Mouse (Mus musculus) lung, adult 2 months (tissue): ENCODE data around the gene Fam166a. TPM values are rescaled to one million over a fixed set of nuclear protein-coding genes. Genes with fewer than 3 reads are reported as not detected.
A peak's percentile ranks its signal among the peaks of the same experiment; 100 is the strongest.

Experiments
- DNase-seq: peaks from one replicate; pipeline ENCODE4 v3.0.0; 2022
- H3K4me1 ChIP-seq: fragments of 200-500 bp; 2 replicates; pipeline ENCODE4 v1.6.1; 2011; ENCODE audit warnings: low read length; ENCODE audit not compliant: control insufficient read depth, insufficient read depth
- H3K4me3 ChIP-seq: fragments of 200-500 bp; replicated peaks from 2 replicates; pipeline ENCODE3; 2011; ENCODE audit warnings: low read depth, mild to moderate bottlenecking, control low read depth, low read length; ENCODE audit errors: extremely low read depth
- CTCF ChIP-seq: fragments of 200-500 bp; IDR thresholded peaks from 2 replicates; pipeline ENCODE4 v1.5.1; 2011; ENCODE audit warnings: mild to moderate bottlenecking, low read length, control low read depth; ENCODE audit not compliant: insufficient read depth
- POLR2A ChIP-seq: fragments of 200-500 bp; IDR thresholded peaks from 2 replicates; pipeline ENCODE4 v1.6.1; 2011; ENCODE audit warnings: low read depth, mild to moderate bottlenecking, control low read depth, low read length, borderline replicate concordance; ENCODE audit errors: extremely low read depth
- WGBS: fragments of 180-500 bp; shearing (Covaris S2); methylation state at CpG from one replicate; pipeline ENCODE4 v1.1.7; 2018; 5-methylcytosine and 5-hydroxymethylcytosine counted together
- polyA plus RNA-seq: library from polyadenylated mRNA; depleted of rRNA; stranded (reverse); fragments of >200 nt; gene quantifications from 2 replicates; pipeline ENCODE4 v1.2.3, GENCODE M21; 2012; rRNA removed

Fam166a gene
- polyA plus RNA-seq, 1 experiment = 0.17 TPM

DNA sequence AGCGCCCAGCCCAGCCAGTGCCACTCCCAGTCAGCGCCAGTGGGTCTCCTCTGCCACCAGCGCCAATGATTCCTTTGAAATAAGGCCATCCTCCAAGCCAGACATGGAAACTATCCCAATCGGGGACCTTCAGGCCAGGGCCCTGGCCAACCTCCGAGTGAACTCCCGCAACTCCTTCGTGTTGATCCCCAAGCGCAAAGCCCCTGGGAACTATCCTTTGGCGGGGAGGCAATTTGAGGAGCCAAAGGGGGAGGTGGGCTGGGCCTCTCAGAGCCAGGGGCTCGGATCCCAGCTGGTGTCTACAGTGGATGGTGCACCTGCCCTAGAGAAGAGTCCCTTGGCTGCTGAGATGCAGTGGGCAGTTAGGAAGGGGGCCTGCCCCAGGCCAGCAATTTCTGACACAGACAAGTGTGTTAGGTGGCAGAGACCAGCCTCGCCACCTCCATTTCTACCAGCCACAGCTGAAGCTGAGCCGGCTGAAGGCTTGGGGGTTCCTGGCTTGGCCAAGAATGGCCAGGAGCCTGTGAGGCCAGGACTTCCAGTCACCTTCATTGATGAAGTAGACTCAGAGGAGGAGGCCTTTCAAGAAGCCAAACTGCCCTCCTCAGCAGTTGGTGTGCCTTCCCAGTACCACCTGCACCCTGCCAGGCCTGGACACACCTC, 45.2 kb downstream of the Fam166a start:
- peaks cover 10% of the 10 kb centered on the region for H3K4me1 ChIP-seq
- H3K4me3 ChIP-seq = peak overlapping the region; percentile 66
- 38% methylated on average over 12 of the region's 12 CpGs for WGBS
- no peak for DNase-seq
- TF ChIP-seq POLR2A (no peak), CTCF (no peak)

DNA sequence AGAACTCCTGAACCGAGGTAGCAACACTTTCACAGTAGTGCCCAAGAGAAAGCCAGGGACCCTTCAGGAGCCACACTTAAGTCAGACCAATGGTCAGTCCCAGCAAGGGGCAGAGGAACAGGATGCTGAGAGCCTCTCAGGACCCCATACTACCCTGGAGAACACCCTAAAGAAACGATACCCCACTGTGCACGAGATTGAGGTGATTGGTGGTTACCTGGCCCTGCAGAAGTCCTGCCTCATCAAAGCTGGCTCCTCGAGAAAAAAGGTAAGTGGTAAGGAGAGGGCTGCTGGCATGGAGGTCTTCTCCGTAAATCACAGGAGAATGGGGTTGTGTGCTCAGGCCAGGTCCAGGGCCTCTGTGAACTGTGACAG, 45.7 kb downstream of the Fam166a start:
- no peak for DNase-seq
- Histone ChIP-seq H3K4me3 (no peak overlapping the region), H3K4me1 (peaks cover 10% of the 10 kb centered on the region)
- no peak for TF ChIP-seq CTCF
- TF ChIP-seq POLR2A = no peak
- WGBS = 71% methylated on average over 5 of the region's 5 CpGs

DNA sequence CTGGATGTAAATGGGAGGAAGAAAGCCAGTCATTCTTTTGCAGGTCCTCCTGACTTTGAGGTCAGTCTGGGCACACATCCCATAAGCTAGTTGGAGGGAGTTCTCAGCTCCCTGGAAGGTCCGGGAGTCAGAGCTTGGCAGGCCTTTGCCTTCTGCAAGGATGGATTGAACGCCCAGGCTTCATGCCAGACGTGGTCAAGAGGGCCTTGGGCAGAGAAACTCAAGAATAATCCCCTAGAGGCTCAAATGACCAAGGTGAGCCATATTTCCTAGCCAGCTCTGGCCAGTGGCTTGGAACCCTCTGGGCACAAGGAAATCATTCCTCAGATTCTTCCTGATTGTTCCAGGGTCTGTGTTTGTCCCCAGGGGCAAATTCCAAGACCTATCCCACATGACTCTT, 46.3 kb downstream of the Fam166a start:
- DNase-seq = no peak
- H3K4me1 ChIP-seq = peaks cover 10% of the 10 kb centered on the region
- 44% methylated on average over 3 of the region's 3 CpGs for WGBS
- no peak for TF ChIP-seq CTCF
- no peak for TF ChIP-seq POLR2A
- H3K4me3 ChIP-seq = no peak overlapping the region

DNA sequence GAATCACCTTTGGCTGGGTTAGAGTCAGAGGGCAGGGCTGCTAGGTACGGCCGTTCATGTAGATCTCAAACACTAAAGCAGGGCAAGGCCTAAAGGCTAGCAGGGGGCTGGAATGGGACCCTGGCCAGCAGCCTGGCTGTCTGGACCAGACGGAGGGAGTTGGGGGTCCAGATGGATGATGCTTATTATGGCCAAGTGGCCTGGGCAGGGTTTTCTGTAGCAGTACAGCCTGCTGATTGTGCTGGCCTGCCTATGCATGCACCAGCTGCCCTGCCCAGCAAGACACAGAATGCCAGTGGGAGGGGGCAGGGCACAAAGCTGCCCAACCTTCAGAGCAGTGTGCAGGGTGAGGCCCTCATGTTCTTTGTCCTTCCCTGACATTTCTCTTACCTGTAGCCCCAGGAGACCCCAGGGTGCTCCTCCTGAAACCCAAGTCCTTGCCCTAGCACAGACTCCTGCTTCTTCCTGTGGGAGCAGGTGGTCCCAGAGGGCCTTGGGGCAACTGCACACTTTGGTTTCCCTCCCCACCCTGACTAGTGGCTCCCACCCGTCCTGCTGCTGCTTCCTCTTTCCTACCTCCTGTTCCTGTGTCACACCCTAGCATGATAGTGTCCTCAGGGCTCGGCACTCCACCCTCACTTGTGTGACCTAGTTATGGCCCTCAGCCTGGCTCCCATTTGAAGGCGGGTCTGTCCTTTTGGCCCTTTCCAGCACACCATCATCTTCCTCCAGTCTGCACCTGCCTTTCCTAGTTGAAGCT, 47.5 kb downstream of the Fam166a start:
- no peak overlapping the region for H3K4me3 ChIP-seq
- WGBS = 51% methylated on average over 6 of the region's 6 CpGs
- TF ChIP-seq CTCF (no peak), POLR2A (no peak)
- DNase-seq = no peak
- H3K4me1 ChIP-seq = peaks cover 10% of the 10 kb centered on the region

DNA sequence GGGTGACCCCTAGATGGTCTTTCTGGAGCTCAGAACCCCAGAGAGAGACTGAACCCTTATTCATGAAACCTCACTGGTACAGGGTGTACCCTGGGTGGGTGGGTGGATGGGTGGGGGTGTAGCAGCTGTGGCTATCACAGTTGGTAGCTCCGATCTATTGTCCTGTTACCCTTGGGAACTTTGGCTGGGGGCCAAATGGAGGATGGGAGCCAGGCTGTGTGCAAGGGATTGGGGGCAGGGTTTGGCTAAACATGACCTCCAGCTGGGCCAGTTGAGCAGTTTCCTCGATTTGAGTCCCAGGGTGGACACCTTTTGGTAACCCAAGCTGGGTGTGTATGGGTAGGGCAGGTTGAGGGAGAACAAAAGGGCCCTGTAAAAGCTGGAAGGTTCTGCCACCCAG, 48.2 kb downstream of the Fam166a start:
- no peak for DNase-seq
- 20% methylated on average over 2 of the region's 2 CpGs for WGBS

DNA sequence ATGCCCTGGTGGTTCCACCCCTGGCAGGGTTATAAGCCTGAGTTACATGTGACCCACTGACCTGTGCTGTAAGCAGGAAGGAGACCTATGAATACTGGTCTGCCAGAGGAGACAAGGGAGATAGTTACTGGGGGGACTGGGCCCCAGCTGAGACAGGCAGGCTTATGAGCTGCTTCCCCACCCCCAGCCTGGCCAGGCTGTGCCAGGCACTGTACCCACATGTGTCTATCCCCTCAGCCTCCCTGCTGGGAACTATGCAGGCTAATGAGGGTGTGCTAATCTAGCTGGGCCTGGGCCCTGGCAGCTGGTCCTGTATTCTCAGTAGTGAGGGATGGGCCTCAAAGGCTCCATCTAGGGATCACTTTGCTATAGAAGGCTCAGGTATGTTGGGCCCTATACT, 48.7 kb downstream of the Fam166a start:
- Histone ChIP-seq H3K4me1 (peaks cover 15% of the 10 kb centered on the region), H3K4me3 (no peak overlapping the region)
- no peak for DNase-seq
- TF ChIP-seq POLR2A (no peak), CTCF (no peak)

More for the DNA sequence above, 48.2 kb downstream of the Fam166a start:
- TF ChIP-seq CTCF (no peak), POLR2A (no peak)
- Histone ChIP-seq H3K4me1 (peaks cover 15% of the 10 kb centered on the region), H3K4me3 (no peak overlapping the region)

DNA sequence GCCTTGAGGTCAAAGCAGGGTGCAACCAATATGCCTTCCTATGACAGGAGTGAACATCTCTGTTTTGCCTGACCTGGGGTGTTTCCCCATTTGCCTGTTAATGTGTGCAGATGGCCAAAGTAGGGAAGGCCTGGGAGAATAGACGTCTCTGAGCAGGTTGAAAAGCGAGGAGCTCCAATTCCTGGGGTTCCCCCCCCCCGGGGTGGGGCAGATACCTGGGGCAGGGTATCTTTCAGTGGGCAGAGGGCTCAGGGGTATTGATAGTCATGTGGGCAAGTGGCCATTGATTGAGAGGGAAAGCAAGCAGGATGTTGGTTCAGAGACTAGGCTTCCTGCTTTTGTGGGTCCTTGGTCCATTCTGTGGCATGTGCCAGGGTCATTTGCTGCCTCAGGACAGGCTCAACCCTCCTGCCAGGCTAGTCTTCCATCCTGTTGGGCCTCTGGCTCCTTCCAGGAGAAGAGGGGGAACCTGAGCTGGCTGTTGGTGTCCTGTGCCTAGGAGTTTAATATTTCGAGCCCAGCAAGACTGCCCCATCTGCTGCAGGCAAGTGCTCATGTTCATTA, 49.3 kb downstream of the Fam166a start:
- TF ChIP-seq CTCF (no peak), POLR2A (no peak)
- no peak for DNase-seq
- no peak overlapping the region for H3K4me3 ChIP-seq
- WGBS = 78% methylated on average over 4 of the region's 4 CpGs
- peaks cover 16% of the 10 kb centered on the region for H3K4me1 ChIP-seq

Other genes starting within 250 kb of the Fam166a start
- 17.8 and 23.4 TPM in 2 replicates for gene Mrpl41, start 243.6 kb upstream of the Fam166a start, polyA plus RNA-seq
- gene Pnpla7, start 242.7 kb upstream of the Fam166a start, polyA plus RNA-seq = 17.6 and 26.9 TPM in 2 replicates
- gene Nsmf, start 164.4 kb upstream of the Fam166a start, polyA plus RNA-seq = 124 and 135 TPM in 2 replicates
- gene Entpd8, start 138.4 kb upstream of the Fam166a start, polyA plus RNA-seq = 2.0 and 2.6 TPM in 2 replicates
- gene Noxa1, start 123.6 kb upstream of the Fam166a start, polyA plus RNA-seq = 2.1 and 2.4 TPM in 2 replicates
- gene Nrarp, start 38.0 kb upstream of the Fam166a start, polyA plus RNA-seq = 46.0 and 69.2 TPM in 2 replicates
- 52.8 and 54.9 TPM in 2 replicates for gene Tor4a, start 21.9 kb upstream of the Fam166a start, polyA plus RNA-seq
- gene Nelfb, start 7.3 kb upstream of the Fam166a start, polyA plus RNA-seq = 58.0 and 94.5 TPM in 2 replicates
- not detected in 2 replicates for gene Stpg3, start 4.1 kb upstream of the Fam166a start, polyA plus RNA-seq
- 490 and 623 TPM in 2 replicates for gene Tubb4b, start 6.0 kb downstream of the Fam166a start, polyA plus RNA-seq
- gene Slc34a3, start 15.6 kb downstream of the Fam166a start, polyA plus RNA-seq = not detected in 2 replicates
- 0.76 TPM in 1 of 2 replicates, not detected in the other for gene Rnf224, start 18.0 kb downstream of the Fam166a start, polyA plus RNA-seq
- 14.1 and 28.6 TPM in 2 replicates for gene Rnf208, start 23.5 kb downstream of the Fam166a start, polyA plus RNA-seq
- 120 TPM in 1 of 2 replicates, not detected in the other for gene Cysrt1, start 23.7 kb downstream of the Fam166a start, polyA plus RNA-seq
- gene AL732309.1, start 28.1 kb downstream of the Fam166a start, polyA plus RNA-seq = 15.0 and 20.9 TPM in 2 replicates
- gene Tmem203, start 36.7 kb downstream of the Fam166a start, polyA plus RNA-seq = 53.5 and 54.5 TPM in 2 replicates
- 17.4 and 24.3 TPM in 2 replicates for gene Tprn, start 43.9 kb downstream of the Fam166a start, polyA plus RNA-seq
- 41.6 and 49.5 TPM in 2 replicates for gene Ssna1, start 53.7 kb downstream of the Fam166a start, polyA plus RNA-seq
- 82.1 and 133 TPM in 2 replicates for gene Anapc2, start 53.7 kb downstream of the Fam166a start, polyA plus RNA-seq
- gene Tmem210, start 69.4 kb downstream of the Fam166a start, polyA plus RNA-seq = 0.40 TPM in 1 of 2 replicates, not detected in the other
- 52.8 and 59.6 TPM in 2 replicates for gene Lrrc26, start 71.2 kb downstream of the Fam166a start, polyA plus RNA-seq
- gene Grin1, start 100.4 kb downstream of the Fam166a start, polyA plus RNA-seq = 0.46 and 0.52 TPM in 2 replicates
- 14.4 and 18.1 TPM in 2 replicates for gene Man1b1, start 113.6 kb downstream of the Fam166a start, polyA plus RNA-seq
- gene Dpp7, start 137.6 kb downstream of the Fam166a start, polyA plus RNA-seq = 33.6 and 36.4 TPM in 2 replicates
- 59.5 and 65.3 TPM in 2 replicates for gene Uap1l1, start 146.9 kb downstream of the Fam166a start, polyA plus RNA-seq
- 5.5 and 6.3 TPM in 2 replicates for gene Sapcd2, start 153.6 kb downstream of the Fam166a start, polyA plus RNA-seq
- 18.4 and 18.6 TPM in 2 replicates for gene Entpd2, start 177.1 kb downstream of the Fam166a start, polyA plus RNA-seq
- gene Npdc1, start 180.6 kb downstream of the Fam166a start, polyA plus RNA-seq = 166 and 185 TPM in 2 replicates
- gene Fut7, start 204.5 kb downstream of the Fam166a start, polyA plus RNA-seq = 2.1 and 3.0 TPM in 2 replicates
- 52.4 and 61.5 TPM in 2 replicates for gene Abca2, start 210.0 kb downstream of the Fam166a start, polyA plus RNA-seq
- gene Clic3, start 238.1 kb downstream of the Fam166a start, polyA plus RNA-seq = 1,602 and 1,847 TPM in 2 replicates
- 74.6 and 76.0 TPM in 2 replicates for gene Paxx, start 242.3 kb downstream of the Fam166a start, polyA plus RNA-seq